Mouse (Mus musculus) myocyte (in vitro differentiated cells): ENCODE results near the gene Efna1. TPM values are rescaled to one million over a fixed set of nuclear protein-coding genes. Genes with fewer than 3 reads are reported as not detected.

Source experiments
- H3K27me3 ChIP-seq: one replicate; pipeline ENCODE4 v1.6.1; 2011; ENCODE audit not compliant: control insufficient read depth, insufficient read depth, insufficient read length
- H3K36me3 ChIP-seq: one replicate; pipeline ENCODE4 v1.6.1; 2011; ENCODE audit not compliant: control insufficient read depth, insufficient read depth
- H3K4me2 ChIP-seq: one replicate; pipeline ENCODE4 v1.6.1; 2011; ENCODE audit warnings: low read depth, control low read depth
- H3K4me3 ChIP-seq: one replicate; pipeline ENCODE4 v1.5.1; 2011; ENCODE audit warnings: mild to moderate bottlenecking, control low read depth, moderate library complexity
- H3K79me2 ChIP-seq: one replicate; pipeline ENCODE4 v1.6.1; 2011; ENCODE audit not compliant: control insufficient read depth, insufficient read depth
- H3ac ChIP-seq: one replicate; pipeline ENCODE4 v1.6.1; 2011; ENCODE audit not compliant: control insufficient read depth, insufficient read length
- CEBPB ChIP-seq: IDR thresholded peaks from 2 replicates; pipeline ENCODE4 v1.6.1; 2011; ENCODE audit warnings: mild to moderate bottlenecking, moderate library complexity; ENCODE audit not compliant: poor library complexity, insufficient read depth, severe bottlenecking
- E2F4 ChIP-seq: IDR thresholded peaks from one replicate; pipeline ENCODE4 v1.6.1; 2011; ENCODE audit warnings: mild to moderate bottlenecking, control low read depth, moderate library complexity; ENCODE audit not compliant: insufficient read depth
- MAX ChIP-seq: IDR thresholded peaks from one replicate; pipeline ENCODE4 v1.6.1; 2011; ENCODE audit warnings: low read depth, mild to moderate bottlenecking, control low read depth
- MYOD1 ChIP-seq, 3 experiments: IDR thresholded peaks; one replicate each; pipeline ENCODE4 v1.6.1; 2011; ENCODE audit warnings: control low read depth in 2 of 3, low read depth in 2 of 3, mild to moderate bottlenecking in 2 of 3, moderate library complexity in 1 of 3; ENCODE audit not compliant: insufficient read length in 2 of 3, control insufficient read depth in 1 of 3
- MYOG ChIP-seq, 3 experiments: IDR thresholded peaks; one replicate each; pipeline ENCODE4 v1.6.1; 2011; ENCODE audit warnings: control low read depth in 2 of 3, low read depth in 2 of 3, mild to moderate bottlenecking in 2 of 3; ENCODE audit not compliant: insufficient read length in 2 of 3, control insufficient read depth in 1 of 3, insufficient read depth in 1 of 3
- POLR2A ChIP-seq: IDR thresholded peaks from one replicate; pipeline ENCODE4 v1.6.1; 2011; ENCODE audit warnings: low read depth, mild to moderate bottlenecking, control low read depth, moderate library complexity; ENCODE audit not compliant: insufficient read length
- POLR2AphosphoS2 ChIP-seq: IDR thresholded peaks from one replicate; pipeline ENCODE4 v1.6.1; 2011; ENCODE audit warnings: low read depth, control low read depth; ENCODE audit not compliant: insufficient read length
- REST ChIP-seq: IDR thresholded peaks from one replicate; pipeline ENCODE4 v1.6.1; 2011; ENCODE audit warnings: mild to moderate bottlenecking, control low read depth, moderate library complexity; ENCODE audit not compliant: insufficient read depth, insufficient read length
- SRF ChIP-seq: IDR thresholded peaks from one replicate; pipeline ENCODE4 v1.6.1; 2011; ENCODE audit warnings: low read depth; ENCODE audit not compliant: control insufficient read depth, insufficient read length
- TCF12 ChIP-seq: IDR thresholded peaks from one replicate; pipeline ENCODE4 v1.6.1; 2011; ENCODE audit warnings: mild to moderate bottlenecking, control low read depth; ENCODE audit not compliant: poor library complexity, insufficient read depth, severe bottlenecking
- TCF3 ChIP-seq: IDR thresholded peaks from one replicate; pipeline ENCODE4 v1.6.1; 2011; ENCODE audit warnings: low read depth, control low read depth; ENCODE audit not compliant: insufficient read length
- USF1 ChIP-seq: IDR thresholded peaks from one replicate; pipeline ENCODE4 v1.6.1; 2011; ENCODE audit warnings: low read depth, mild to moderate bottlenecking, control low read depth, moderate library complexity
- polyA plus RNA-seq: library from polyadenylated mRNA; unstranded; fragments of >200 nt; fragmentation: generic; extraction: Trizol; gene quantifications from one replicate; pipeline ENCODE4 v1.2.1, GENCODE M21; 2012; ENCODE audit warnings: missing spikeins

The Efna1 gene
- polyA plus RNA-seq, 1 experiment, result 8.2 TPM

DNA sequence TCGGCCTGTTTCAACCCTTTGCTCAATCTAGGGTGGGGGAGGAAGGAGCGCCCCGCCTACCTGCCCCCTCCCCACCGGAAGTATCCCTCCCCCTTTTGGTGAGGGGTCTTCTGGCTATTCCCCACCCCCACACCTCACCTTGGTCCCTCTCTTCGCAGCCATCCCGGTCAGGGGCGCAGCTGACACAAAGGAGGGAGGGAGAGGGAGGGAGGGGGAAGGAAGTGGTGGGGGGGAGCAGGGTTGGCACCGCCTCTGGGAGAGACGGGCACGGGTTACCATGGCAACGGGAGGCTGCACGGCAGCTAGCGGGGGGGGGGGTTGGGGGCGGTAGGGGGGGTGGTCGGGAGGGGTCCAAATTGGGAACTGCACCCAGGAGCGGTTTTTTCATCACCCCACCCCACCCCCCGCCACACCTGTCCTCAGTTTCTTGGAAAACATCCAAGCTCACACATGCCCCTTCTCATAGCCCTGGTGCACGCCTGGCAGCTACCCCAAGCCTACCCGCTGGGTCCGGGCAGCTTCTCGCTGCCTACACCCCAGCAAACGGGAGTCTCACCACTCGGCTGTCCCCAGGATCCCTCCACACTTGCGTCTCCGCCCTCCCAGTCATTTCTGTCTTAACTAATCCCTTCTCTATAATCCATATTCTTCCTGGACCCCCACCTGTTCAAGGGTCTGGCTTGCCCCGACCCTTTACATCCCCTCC, 35.8 kb downstream of the Efna1 start:
- TF ChIP-seq TCF3 (no peak), POLR2AphosphoS2 (no peak), MYOG (IDR thresholded peaks at IDR 0.05; ENCODE audit: control insufficient read depth in 1 of 3, insufficient read depth in 1 of 3, insufficient read length in 2 of 3, low read depth in 2 of 3) (peak in 1 of 3 experiments; percentile 10), MYOD1 (IDR thresholded peaks at IDR 0.05; ENCODE audit: control insufficient read depth in 1 of 3, insufficient read length in 2 of 3, low read depth in 2 of 3) (no peak), MAX (no peak), CEBPB (no peak)
- peaks cover 24% of the 10 kb centered on the region for H3K36me3 ChIP-seq
- no peaks in the 10 kb centered on the region for H3K27me3 ChIP-seq
- H3K79me2 ChIP-seq, result peaks cover 23% of the 10 kb centered on the region
- peak overlapping the region; percentile 90 for H3K4me3 ChIP-seq
- H3ac ChIP-seq, result peak overlapping the region; percentile 44
- peak overlapping the region; percentile 87 for H3K4me2 ChIP-seq

DNA sequence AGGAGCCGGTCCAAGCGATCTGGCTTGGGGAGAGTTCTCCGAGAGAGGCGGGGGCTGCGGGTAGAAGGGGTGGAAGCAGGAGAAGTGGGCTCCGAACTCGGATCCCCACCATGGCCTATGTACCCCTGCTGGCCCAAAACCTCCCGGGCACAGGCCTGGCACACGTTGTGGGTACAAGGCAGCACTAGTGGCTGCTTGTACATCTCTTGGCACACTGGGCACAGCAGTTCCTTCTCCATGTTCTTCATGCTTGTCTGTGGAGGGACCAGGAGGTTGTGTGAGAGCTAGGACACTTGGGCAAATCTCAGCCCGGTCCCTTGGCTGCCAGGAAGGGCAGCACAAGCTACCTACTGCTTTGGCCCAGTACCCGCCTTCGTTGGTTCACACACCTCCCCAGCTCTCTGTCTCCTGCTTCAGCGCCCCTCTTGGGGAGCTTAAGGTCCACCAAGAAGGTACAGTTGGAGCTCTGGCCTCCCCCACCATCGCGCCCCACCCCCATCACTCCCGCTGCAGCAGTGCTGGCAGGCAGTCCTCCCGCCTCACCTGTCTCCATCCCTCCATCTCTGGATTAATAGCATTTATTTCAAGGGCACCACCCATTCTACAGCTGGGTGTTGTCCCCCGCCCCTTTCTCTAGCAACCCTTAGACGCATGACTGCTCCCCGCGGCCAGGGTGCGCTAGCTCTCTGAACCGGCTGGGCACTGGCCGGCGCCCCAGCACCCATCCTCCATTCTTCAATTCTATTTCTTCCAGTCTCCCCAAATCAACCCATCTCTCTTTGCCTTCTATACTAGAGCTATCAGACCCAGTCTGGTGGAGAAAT, 36.6 kb downstream of the Efna1 start:
- TF ChIP-seq MYOD1 (IDR thresholded peaks at IDR 0.05; ENCODE audit: control insufficient read depth in 1 of 3, insufficient read length in 2 of 3, low read depth in 2 of 3), result peak in 1 of 3 experiments; percentile 54
- TF ChIP-seq CEBPB, result no peak
- TF ChIP-seq MAX, result no peak
- no peak for TF ChIP-seq POLR2AphosphoS2
- no peak for TF ChIP-seq MYOG (IDR thresholded peaks at IDR 0.05; ENCODE audit: control insufficient read depth in 1 of 3, insufficient read depth in 1 of 3, insufficient read length in 2 of 3, low read depth in 2 of 3)
- no peak for TF ChIP-seq USF1
- peak overlapping the region; percentile 44 for H3ac ChIP-seq
- peak overlapping the region; percentile 61 for H3K4me2 ChIP-seq
- H3K4me3 ChIP-seq, result peak overlapping the region; percentile 90
- H3K36me3 ChIP-seq, result peaks cover 20% of the 10 kb centered on the region
- H3K27me3 ChIP-seq, result no peaks in the 10 kb centered on the region
- H3K79me2 ChIP-seq, result peaks cover 23% of the 10 kb centered on the region

DNA sequence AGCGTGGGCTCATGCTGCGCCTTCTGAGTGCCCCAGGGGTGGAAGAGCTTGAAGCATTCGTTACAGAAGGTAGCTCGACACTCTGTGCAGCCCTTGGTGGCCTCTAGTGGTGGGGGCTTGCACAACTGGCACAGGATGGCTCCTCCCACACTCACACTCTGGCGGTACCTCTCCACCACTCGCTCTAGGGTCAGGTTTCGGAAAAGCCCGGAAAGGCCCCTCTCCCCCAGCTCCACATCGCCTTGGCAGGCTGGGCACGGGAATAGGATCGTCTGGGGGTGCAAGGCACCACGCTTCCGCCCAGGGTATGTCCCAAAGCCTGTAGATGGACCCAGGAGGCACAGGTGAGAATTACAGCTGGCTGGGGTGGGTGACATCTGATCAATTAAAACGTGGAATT, 37.3 kb downstream of the Efna1 start:
- no peaks in the 10 kb centered on the region for H3K27me3 ChIP-seq
- no peak overlapping the region for H3ac ChIP-seq
- peaks cover 22% of the 10 kb centered on the region for H3K79me2 ChIP-seq
- H3K36me3 ChIP-seq, result peaks cover 13% of the 10 kb centered on the region
- peak overlapping the region; percentile 42 for H3K4me2 ChIP-seq
- peak overlapping the region; percentile 90 for H3K4me3 ChIP-seq
- TF ChIP-seq MAX (no peak), POLR2A (no peak), E2F4 (no peak), REST (no peak), TCF12 (no peak), MYOG (IDR thresholded peaks at IDR 0.05; ENCODE audit: control insufficient read depth in 1 of 3, insufficient read depth in 1 of 3, insufficient read length in 2 of 3, low read depth in 2 of 3) (no peak), CEBPB (no peak), SRF (no peak), POLR2AphosphoS2 (no peak), MYOD1 (IDR thresholded peaks at IDR 0.05; ENCODE audit: control insufficient read depth in 1 of 3, insufficient read length in 2 of 3, low read depth in 2 of 3) (no peak), USF1 (no peak), TCF3 (no peak)

DNA sequence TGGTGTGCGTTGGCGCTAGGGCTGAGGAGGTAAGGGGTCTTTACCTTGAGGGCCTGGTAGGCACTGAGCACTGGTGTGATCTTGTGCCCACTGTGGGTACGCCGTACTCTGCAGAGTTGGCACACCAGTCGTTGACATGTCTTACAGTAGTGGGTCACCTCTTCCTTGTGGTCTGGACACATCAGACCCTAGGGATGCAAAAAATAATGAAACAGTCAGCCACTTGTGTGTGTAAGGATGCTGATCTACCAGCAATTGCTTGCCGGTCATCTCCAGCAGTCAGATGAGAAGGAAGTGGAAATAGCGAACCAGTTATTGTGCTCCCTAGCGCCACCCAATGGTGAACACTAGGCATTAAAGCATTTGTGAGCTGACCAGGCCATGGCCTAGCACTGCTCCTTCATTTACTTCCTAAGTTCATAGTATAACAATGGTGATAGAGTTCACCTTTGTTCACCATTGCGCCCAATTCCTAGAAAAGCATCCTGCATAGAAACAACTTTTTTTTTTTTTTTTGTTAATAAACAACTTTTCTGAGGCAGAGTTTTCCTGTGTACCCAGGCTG, 38.5 kb downstream of the Efna1 start:
- H3K4me2 ChIP-seq, result no peak overlapping the region
- peaks cover 10% of the 10 kb centered on the region for H3K79me2 ChIP-seq
- no peak overlapping the region for H3K4me3 ChIP-seq
- TF ChIP-seq POLR2A, result no peak
- no peak for TF ChIP-seq MYOG (IDR thresholded peaks at IDR 0.05; ENCODE audit: control insufficient read depth in 1 of 3, insufficient read depth in 1 of 3, insufficient read length in 2 of 3, low read depth in 2 of 3)
- no peak for TF ChIP-seq MAX
- no peak for TF ChIP-seq E2F4
- TF ChIP-seq TCF3, result no peak
- no peak for TF ChIP-seq USF1
- no peak for TF ChIP-seq POLR2AphosphoS2
- no peak for TF ChIP-seq MYOD1 (IDR thresholded peaks at IDR 0.05; ENCODE audit: control insufficient read depth in 1 of 3, insufficient read length in 2 of 3, low read depth in 2 of 3)
- no peak for TF ChIP-seq REST
- TF ChIP-seq CEBPB, result no peak
- TF ChIP-seq TCF12, result no peak
- no peak overlapping the region for H3ac ChIP-seq
- H3K27me3 ChIP-seq, result no peaks in the 10 kb centered on the region
- H3K36me3 ChIP-seq, result peaks cover 9% of the 10 kb centered on the region
